Mouse (Mus musculus) Patski (cell line): Measurements from ENCODE around the gene Stk24. TPM values are rescaled to one million over a fixed set of nuclear protein-coding genes. Genes with fewer than 3 reads are reported as not detected.

Source experiments
- ATAC-seq: fragments of 100-300 bp; one replicate; pipeline ENCODE4 v1.8.0; 2021
- CTCF ChIA-PET: fragments of 350-600 bp; sonication (Branson Sonifier 250); formaldehyde crosslinking; loops from one replicate; lab custom pipeline; 2022; ENCODE audit warnings: inconsistent platforms; lab: Charles Lee
- POLR2A ChIA-PET: fragments of 350-600 bp; sonication (Branson Sonifier 250); formaldehyde crosslinking; loops from one replicate; lab custom pipeline; 2022; ENCODE audit warnings: antibody characterized with exemption, inconsistent platforms; lab: Charles Lee
- DNase-seq: peaks from one replicate; pipeline ENCODE4 v3.0.0-alpha.2; 2011; ENCODE audit warnings: low read depth, low spot score
- H3K27me3 ChIP-seq: fragments of 371-371 bp; one replicate; pipeline ENCODE4 v1.5.1; 2021
- CTCF ChIP-seq: fragments of 100-300 bp; IDR thresholded peaks from one replicate; pipeline ENCODE4 v1.5.1; 2021
- in situ Hi-C: fragments of 300-500 bp; cut with MboI; formaldehyde crosslinking; loops from 3 replicates; pipeline ENCODE4 v1.11.1; 2018; ENCODE audit warnings: low pct_unique_long_range_greater_than_20kb, mixed read lengths
- polyA plus RNA-seq: library from polyadenylated mRNA; unstranded; gene quantifications from one replicate; pipeline ENCODE4 v1.2.3, GENCODE M21; 2021

Gene Stk24
- polyA plus RNA-seq, 1 experiment from 2014 or later = 94.0 TPM

GRCm38 (mm10) chr14:121408944-121409343 lies 29.1 kb upstream of the Stk24 start:
- in situ Hi-C loops = no loop called here
- ATAC-seq (no peak), DNase-seq (no peak)
- no peaks in the 10 kb centered on the region for H3K27me3 ChIP-seq
- ChIA-PET CTCF (interaction anchor here (3.2 kb wide), 1 partner anchor 9 kb away, joined by 13 read pairs; no protein-coding TSS in a partner anchor), POLR2A (no interaction called here)
- no peak for TF ChIP-seq CTCF

- ChIA-PET CTCF (no interaction called here), POLR2A (no interaction called here)
Measured at GRCm38 (mm10) chr14:121406943-121407342, 27.1 kb upstream of the Stk24 start.

GRCm38 (mm10) chr14:121405546-121405945 lies 25.7 kb upstream of the Stk24 start:
- CTCF ChIA-PET = no interaction called here
- TF ChIP-seq CTCF = no peak
- DNase-seq = no peak
- in situ Hi-C loops = no loop called here
- POLR2A ChIA-PET = no interaction called here
- no peak for ATAC-seq
- H3K27me3 ChIP-seq = no peaks in the 10 kb centered on the region

More at GRCm38 (mm10) chr14:121406943-121407342, 27.1 kb upstream of the Stk24 start:
- ATAC-seq (no peak), DNase-seq (no peak)
- in situ Hi-C loops = no loop called here
- no peaks in the 10 kb centered on the region for H3K27me3 ChIP-seq
- no peak for TF ChIP-seq CTCF

GRCm38 (mm10) chr14:121405120-121405519 lies 25.3 kb upstream of the Stk24 start:
- no peak for DNase-seq
- no peaks in the 10 kb centered on the region for H3K27me3 ChIP-seq
- ChIA-PET CTCF (no interaction called here), POLR2A (no interaction called here)
- in situ Hi-C loops = no loop called here
- no peak for ATAC-seq
- no peak for TF ChIP-seq CTCF

GRCm38 (mm10) chr14:121399676-121400075 lies 19.9 kb upstream of the Stk24 start:
- POLR2A ChIA-PET = interaction anchor here (2.5 kb wide), 1 partner anchor 12 kb away, joined by 6 read pairs; no protein-coding TSS in a partner anchor
- CTCF ChIA-PET = interaction anchor here (1.0 to 3.6 kb wide), 4 partner anchors 10 to 30 kb away, joined by 3 to 13 read pairs (median 4); no protein-coding TSS in a partner anchor
- H3K27me3 ChIP-seq = no peaks in the 10 kb centered on the region
- in situ Hi-C loops = no loop called here
- DNase-seq = no peak
- peak; percentile 31 for ATAC-seq
- TF ChIP-seq CTCF = peak; percentile 30

GRCm38 (mm10) chr14:121397471-121397870 lies 17.7 kb upstream of the Stk24 start:
- in situ Hi-C loops = no loop called here
- POLR2A ChIA-PET = no interaction called here
- TF ChIP-seq CTCF = no peak
- no peak for DNase-seq
- CTCF ChIA-PET = no interaction called here
- ATAC-seq = no peak
- no peaks in the 10 kb centered on the region for H3K27me3 ChIP-seq

GRCm38 (mm10) chr14:121395125-121395524 lies 15.3 kb upstream of the Stk24 start:
- POLR2A ChIA-PET = no interaction called here
- CTCF ChIA-PET = no interaction called here
- H3K27me3 ChIP-seq = no peaks in the 10 kb centered on the region
- TF ChIP-seq CTCF = no peak
- no peak for DNase-seq
- in situ Hi-C loops = no loop called here
- ATAC-seq = no peak

- ChIA-PET CTCF (no interaction called here), POLR2A (interaction anchor here (0.6 kb wide), 1 partner anchor 11 kb away, joined by 6 read pairs; no protein-coding TSS in a partner anchor)
- no peak for TF ChIP-seq CTCF
- in situ Hi-C loops = no loop called here
- DNase-seq = peak; percentile 61
- no peaks in the 10 kb centered on the region for H3K27me3 ChIP-seq
- ATAC-seq = peak; percentile 87
Measured at GRCm38 (mm10) chr14:121391927-121392326, 12.1 kb upstream of the Stk24 start.

GRCm38 (mm10) chr14:121387760-121388159 lies 7.9 kb upstream of the Stk24 start:
- ChIA-PET CTCF (interaction anchor here (1.0 kb wide), 1 partner anchor 67 kb away, joined by 3 read pairs; no protein-coding TSS in a partner anchor), POLR2A (no interaction called here)
- no peak for ATAC-seq
- H3K27me3 ChIP-seq = no peaks in the 10 kb centered on the region
- no peak for TF ChIP-seq CTCF
- DNase-seq = no peak
- in situ Hi-C loops = loop anchor here (5.0 kb wide), 1 partner anchor 65 kb away; no protein-coding TSS in a partner anchor

GRCm38 (mm10) chr14:121385440-121385839 lies 5.6 kb upstream of the Stk24 start:
- in situ Hi-C loops = loop anchor here (5.0 kb wide), 1 partner anchor 67 kb away; no protein-coding TSS in a partner anchor
- no peaks in the 10 kb centered on the region for H3K27me3 ChIP-seq
- ChIA-PET POLR2A (no interaction called here), CTCF (no interaction called here)
- no peak for DNase-seq
- no peak for ATAC-seq
- TF ChIP-seq CTCF = no peak

GRCm38 (mm10) chr14:121383801-121384200 lies 4.0 kb upstream of the Stk24 start:
- in situ Hi-C loops = loop anchor here (5.0 kb wide), 1 partner anchor 82 kb away; no protein-coding TSS in a partner anchor
- no peak for ATAC-seq
- TF ChIP-seq CTCF = no peak
- CTCF ChIA-PET = no interaction called here
- no peaks in the 10 kb centered on the region for H3K27me3 ChIP-seq
- no peak for DNase-seq
- POLR2A ChIA-PET = no interaction called here
